Mouse (Mus musculus) forebrain, embryonic 12.5 days (tissue): ENCODE results near the gene Spaca7. TPM values are rescaled to one million over a fixed set of nuclear protein-coding genes. Genes with fewer than 3 reads are reported as not detected.
"Not testable (repeated sequence)": the region's sequence is repeated elsewhere in the genome, so short reads cannot be mapped to it uniquely, and the experiment has no call there.

Experiments
- ATAC-seq: fragments of 200-750 bp; cut with Nextera tagmentation; 2 replicates; pipeline ENCODE4 v1.8.0; 2017; ENCODE audit warnings: moderate TSS enrichment; ENCODE audit not compliant: low FRiP score
- H3K27ac ChIP-seq: fragments of 300-500 bp; sonication (generic); 2 replicates; pipeline ENCODE4 v1.5.1; 2016; ENCODE audit warnings: mild to moderate bottlenecking
- H3K27me3 ChIP-seq: fragments of 300-500 bp; sonication (generic); 2 replicates; pipeline ENCODE4 v1.6.1; 2016; ENCODE audit warnings: mild to moderate bottlenecking
- H3K36me3 ChIP-seq: fragments of 300-500 bp; sonication (generic); replicated peaks from 2 replicates; pipeline ENCODE4 v1.6.1; 2016; ENCODE audit warnings: mild to moderate bottlenecking
- H3K4me1 ChIP-seq: fragments of 300-500 bp; sonication (generic); 2 replicates; pipeline ENCODE4 v1.6.1; 2016
- H3K4me2 ChIP-seq: fragments of 300-500 bp; sonication (generic); 2 replicates; pipeline ENCODE4 v1.6.1; 2016; ENCODE audit warnings: mild to moderate bottlenecking, moderate library complexity
- H3K4me3 ChIP-seq: fragments of 300-500 bp; sonication (generic); replicated peaks from 2 replicates; pipeline ENCODE4 v1.5.1; 2016; ENCODE audit warnings: mild to moderate bottlenecking
- H3K9ac ChIP-seq: fragments of 300-500 bp; sonication (generic); 2 replicates; pipeline ENCODE4 v1.6.1; 2016; ENCODE audit warnings: mild to moderate bottlenecking
- H3K9me3 ChIP-seq: fragments of 300-500 bp; sonication (generic); 2 replicates; pipeline ENCODE4 v1.6.1; 2016
- WGBS: fragments of 180-500 bp; shearing (Covaris S2); methylation state at CpG from one replicate; pipeline ENCODE4 v1.1.7; 2016; 5-methylcytosine and 5-hydroxymethylcytosine counted together
- polyA plus RNA-seq: library from polyadenylated mRNA; unstranded; fragments of >200 nt; fragmentation: Nextera tagmentation; extraction: Ambion mirVana; gene quantifications from 2 replicates; pipeline ENCODE4 v1.2.1, GENCODE M21; 2016

The Spaca7 gene
- polyA plus RNA-seq, 1 experiment from 2014 or later: not detected

DNA sequence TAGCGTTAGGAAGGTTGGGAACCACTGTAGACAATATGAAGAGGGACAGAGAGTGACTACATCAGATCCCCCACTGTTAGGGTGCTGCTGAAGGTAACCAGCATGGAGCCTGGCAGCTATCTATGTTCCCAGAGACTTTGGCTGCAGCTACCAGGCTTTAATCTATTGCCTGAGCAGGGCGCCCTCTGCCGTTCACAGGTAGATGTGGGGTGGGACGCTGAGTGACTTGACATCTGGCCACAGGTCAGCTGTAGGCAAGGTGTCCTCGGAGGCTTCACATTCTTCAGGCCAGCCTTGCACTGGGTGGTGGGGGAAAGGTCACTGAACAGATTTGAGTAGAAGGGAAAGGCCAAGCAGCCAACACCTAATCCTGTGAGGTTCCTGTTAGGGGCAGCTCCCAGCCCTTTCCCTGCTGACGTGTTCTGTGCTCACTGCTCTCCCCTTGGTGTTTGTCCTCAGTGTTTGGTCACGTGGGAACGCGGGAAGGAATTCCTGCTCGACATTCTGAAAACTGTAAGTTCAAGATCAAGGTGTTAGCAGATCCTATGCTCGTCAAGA lies 11.3 kb upstream of the Spaca7 start:
- H3K9ac ChIP-seq: no peak overlapping the region
- H3K27me3 ChIP-seq: peaks cover 77% of the 10 kb centered on the region
- ATAC-seq: peak; percentile 40; the same call in 1 of the 2 replicates
- WGBS: 17% methylated on average over 11 of the region's 11 CpGs
- H3K27ac ChIP-seq: no peak overlapping the region
- no peaks in the 10 kb centered on the region for H3K9me3 ChIP-seq
- no peak overlapping the region for H3K4me3 ChIP-seq
- no peak overlapping the region for H3K4me2 ChIP-seq
- H3K4me1 ChIP-seq: peaks cover 30% of the 10 kb centered on the region
- no peaks in the 10 kb centered on the region for H3K36me3 ChIP-seq

DNA sequence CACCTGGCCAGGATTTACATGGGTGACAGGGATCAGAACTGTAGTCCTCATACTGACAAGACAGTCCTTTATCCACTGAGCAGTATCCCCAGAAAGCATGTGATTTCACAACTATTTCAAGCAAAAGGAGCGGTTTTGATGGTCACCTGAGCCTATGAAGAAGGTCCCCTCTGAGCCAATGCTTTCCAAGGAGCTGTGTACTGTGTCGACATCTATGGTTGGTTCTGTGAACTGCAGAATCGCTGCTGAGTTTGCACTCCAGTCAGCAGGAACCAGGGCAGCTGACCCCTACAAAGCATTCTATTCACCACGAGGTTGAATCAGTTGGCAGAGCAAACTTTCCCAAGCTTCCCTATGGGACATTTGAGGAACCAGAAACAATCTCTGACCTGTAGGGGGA lies 8.5 kb upstream of the Spaca7 start:
- Histone ChIP-seq H3K9me3 (no peaks in the 10 kb centered on the region), H3K9ac (no peak overlapping the region), H3K27me3 (peaks cover 66% of the 10 kb centered on the region), H3K4me3 (no peak overlapping the region), H3K4me2 (no peak overlapping the region), H3K4me1 (peaks cover 33% of the 10 kb centered on the region), H3K36me3 (no peaks in the 10 kb centered on the region), H3K27ac (no peak overlapping the region)
- WGBS: 1% methylated on average over 4 of the region's 4 CpGs
- peak; percentile 57 for ATAC-seq

GRCm38 (mm10) chr8:12565488-12565887 lies 7.3 kb upstream of the Spaca7 start:
- Histone ChIP-seq H3K4me3 (no peak overlapping the region), H3K4me2 (no peak overlapping the region), H3K27ac (0 out of 2 replicates have a peak overlapping the region, but pooled peaks have one; percentile 50), H3K4me1 (peaks cover 31% of the 10 kb centered on the region), H3K36me3 (no peaks in the 10 kb centered on the region), H3K9ac (no peak overlapping the region), H3K9me3 (no peaks in the 10 kb centered on the region), H3K27me3 (peaks cover 60% of the 10 kb centered on the region)
- WGBS: 16% methylated on average over 10 of the region's 10 CpGs
- ATAC-seq: peak; percentile 48; the same call in 1 of the 2 replicates

DNA sequence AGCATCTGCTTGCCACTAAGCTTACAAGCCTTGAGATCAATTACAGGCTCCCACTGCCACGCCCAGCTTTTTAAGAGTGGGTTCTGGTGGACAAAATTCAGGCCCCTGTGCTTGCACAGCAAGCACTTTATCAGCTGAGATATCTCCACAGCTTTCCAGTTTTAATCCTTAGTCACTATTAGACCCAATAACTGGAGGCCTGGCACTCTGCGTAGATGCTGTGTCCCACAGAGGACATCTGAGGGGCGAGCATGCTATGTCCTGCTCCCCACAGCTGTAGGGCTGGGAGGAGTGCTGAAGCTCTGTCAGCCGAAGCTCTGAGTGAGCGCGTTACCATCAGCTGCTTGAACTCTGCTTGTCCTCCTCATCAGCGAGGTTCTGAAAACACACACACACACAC lies 6.3 kb upstream of the Spaca7 start:
- Histone ChIP-seq H3K36me3 (no peaks in the 10 kb centered on the region), H3K4me3 (no peak overlapping the region), H3K4me1 (peaks cover 24% of the 10 kb centered on the region), H3K4me2 (no peak overlapping the region), H3K27ac (no peak overlapping the region), H3K27me3 (peaks cover 55% of the 10 kb centered on the region), H3K9me3 (no peaks in the 10 kb centered on the region), H3K9ac (no peak overlapping the region)
- no peak for ATAC-seq
- 50% methylated on average over 7 of the region's 7 CpGs for WGBS

- no peaks in the 10 kb centered on the region for H3K9me3 ChIP-seq
- 55% methylated on average over 5 of the region's 5 CpGs for WGBS
- H3K27ac ChIP-seq: no peak overlapping the region
- no peak overlapping the region for H3K4me2 ChIP-seq
- H3K9ac ChIP-seq: no peak overlapping the region
- H3K4me1 ChIP-seq: peaks cover 10% of the 10 kb centered on the region
- H3K36me3 ChIP-seq: no peaks in the 10 kb centered on the region
- H3K27me3 ChIP-seq: peaks cover 9% of the 10 kb centered on the region
- no peak for ATAC-seq
- H3K4me3 ChIP-seq: no peak overlapping the region
These were observed 3.2 kb downstream of the Spaca7 start for GRCm38 (mm10) chr8:12576003-12576402.

DNA sequence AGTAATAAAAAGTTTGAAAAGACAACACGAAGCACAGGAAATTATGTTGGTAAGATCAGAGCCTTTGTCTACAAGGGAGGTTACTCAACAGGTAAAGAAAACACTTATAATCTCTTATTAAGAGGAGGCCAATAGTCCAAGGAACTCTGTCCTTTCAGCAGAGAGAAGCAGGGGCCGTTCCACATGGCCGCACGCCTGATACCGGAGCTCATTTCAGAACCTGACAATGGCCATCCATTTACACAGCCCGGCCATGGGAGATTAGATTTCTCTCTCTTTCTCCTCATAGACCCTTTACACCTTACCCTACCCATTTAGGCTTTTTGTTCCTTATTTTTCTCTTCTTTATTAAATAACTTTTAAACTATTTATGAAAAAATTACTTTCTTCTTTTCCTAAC lies 3.9 kb downstream of the Spaca7 start:
- 18% methylated on average over 6 of the region's 6 CpGs for WGBS
- Histone ChIP-seq H3K9me3 (no peaks in the 10 kb centered on the region), H3K27ac (no peak overlapping the region), H3K4me2 (no peak overlapping the region), H3K36me3 (no peaks in the 10 kb centered on the region), H3K4me3 (no peak overlapping the region), H3K4me1 (peaks cover 10% of the 10 kb centered on the region), H3K27me3 (peaks cover 9% of the 10 kb centered on the region), H3K9ac (no peak overlapping the region)
- no peak for ATAC-seq

DNA sequence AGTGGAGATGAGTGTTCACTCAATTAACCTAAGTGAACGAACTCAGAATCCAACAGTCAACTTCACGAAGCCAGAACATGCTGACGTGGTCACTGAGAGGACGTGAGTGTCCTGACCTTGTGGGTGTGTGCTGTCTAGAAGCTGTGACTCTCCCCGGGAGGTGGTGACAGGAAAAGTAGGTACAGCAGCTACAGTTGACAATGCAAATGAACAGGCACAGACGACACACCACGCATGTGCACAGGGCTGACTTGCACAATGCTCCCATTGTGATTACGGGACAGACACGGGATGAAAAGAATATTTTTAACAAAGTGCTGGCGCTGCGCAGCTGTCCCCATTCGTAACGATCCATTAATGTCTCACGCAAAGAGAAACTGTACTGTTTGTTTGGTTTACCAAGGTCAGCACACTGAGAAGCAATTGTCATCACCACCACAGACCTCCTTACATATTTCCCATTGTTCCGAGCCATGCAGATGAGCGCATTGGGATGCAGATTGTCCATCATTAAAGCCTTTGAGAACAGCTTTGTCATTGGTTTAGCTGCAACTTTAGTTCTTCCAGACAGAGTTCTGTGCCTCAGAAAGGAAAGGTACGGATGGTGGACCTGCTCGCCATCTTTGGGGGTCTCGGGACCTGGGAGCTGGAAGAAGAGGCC lies 6.6 kb downstream of the Spaca7 start:
- not testable (repeated sequence) for H3K9ac ChIP-seq, H3K4me3 ChIP-seq, H3K4me2 ChIP-seq, H3K27me3 ChIP-seq, ATAC-seq, H3K9me3 ChIP-seq, H3K27ac ChIP-seq, H3K4me1 ChIP-seq, H3K36me3 ChIP-seq
- 67% methylated on average over 19 of the region's 19 CpGs for WGBS

DNA sequence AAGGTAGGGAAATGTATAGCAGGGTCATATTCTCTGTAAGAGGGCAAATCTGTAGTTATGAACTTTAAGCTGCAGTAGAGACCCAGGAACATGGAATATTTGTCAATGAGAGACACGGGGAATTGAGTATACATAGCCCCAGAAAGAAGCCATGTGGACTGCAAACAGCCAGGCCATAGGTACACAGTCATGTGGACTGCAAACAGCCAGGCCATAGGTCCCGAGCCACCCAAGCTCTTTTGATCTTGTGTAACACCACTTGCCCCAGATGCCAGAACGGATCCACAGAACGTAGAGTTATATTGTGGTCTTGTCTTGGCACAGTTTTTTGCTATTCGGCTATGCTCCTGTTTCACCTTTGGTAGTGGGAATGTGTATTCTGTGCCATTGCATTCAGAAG lies 11.0 kb downstream of the Spaca7 start:
- Histone ChIP-seq H3K4me3 (no peak overlapping the region), H3K36me3 (no peaks in the 10 kb centered on the region), H3K4me2 (no peak overlapping the region), H3K27ac (no peak overlapping the region), H3K4me1 (peaks cover 4% of the 10 kb centered on the region), H3K27me3 (no peaks in the 10 kb centered on the region), H3K9ac (no peak overlapping the region), H3K9me3 (no peaks in the 10 kb centered on the region)
- 94% methylated on average over 5 of the region's 5 CpGs for WGBS
- ATAC-seq: no peak

GRCm38 (mm10) chr8:12607223-12607622 lies 34.4 kb downstream of the Spaca7 start:
- 22% methylated on average over 6 of the region's 6 CpGs for WGBS
- H3K9ac ChIP-seq: no peak overlapping the region
- peak; percentile 69 for ATAC-seq
- no peak overlapping the region for H3K27ac ChIP-seq
- H3K36me3 ChIP-seq: no peaks in the 10 kb centered on the region
- H3K4me2 ChIP-seq: no peak overlapping the region
- H3K4me1 ChIP-seq: peaks cover 5% of the 10 kb centered on the region; the same call in 1 of the 2 replicates
- H3K4me3 ChIP-seq: no peak overlapping the region
- H3K9me3 ChIP-seq: no peaks in the 10 kb centered on the region
- H3K27me3 ChIP-seq: peaks cover 3% of the 10 kb centered on the region

DNA sequence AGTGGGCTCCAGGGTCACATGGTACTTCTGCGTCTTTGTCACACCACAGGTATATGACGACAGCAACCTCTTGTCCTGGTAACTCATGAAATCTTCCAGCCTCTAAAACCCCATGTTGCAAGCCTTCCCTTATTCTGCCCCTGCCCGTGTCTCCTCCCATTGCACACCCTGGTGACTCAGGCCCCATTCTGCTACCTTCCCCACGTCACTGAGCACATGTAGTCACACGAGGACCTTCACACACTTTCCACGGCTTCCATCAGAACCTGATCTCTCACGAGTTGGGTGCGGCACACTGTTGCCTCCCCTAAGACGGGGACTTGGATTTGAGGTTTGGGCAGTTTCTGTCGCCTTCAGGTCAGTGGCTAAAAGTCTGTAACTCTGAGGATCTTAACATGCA lies 36.0 kb downstream of the Spaca7 start:
- Histone ChIP-seq H3K4me3 (no peak overlapping the region), H3K36me3 (no peaks in the 10 kb centered on the region), H3K27me3 (peaks cover 3% of the 10 kb centered on the region), H3K9ac (no peak overlapping the region), H3K4me1 (peaks cover 5% of the 10 kb centered on the region; the same call in 1 of the 2 replicates), H3K27ac (no peak overlapping the region), H3K4me2 (no peak overlapping the region), H3K9me3 (no peaks in the 10 kb centered on the region)
- 84% methylated on average over 10 of the region's 10 CpGs for WGBS
- no peak for ATAC-seq

- peaks cover 1% of the 10 kb centered on the region for H3K27me3 ChIP-seq
- H3K36me3 ChIP-seq: peaks cover 8% of the 10 kb centered on the region
- H3K9me3 ChIP-seq: no peaks in the 10 kb centered on the region
- no peak overlapping the region for H3K9ac ChIP-seq
- no peak overlapping the region for H3K4me2 ChIP-seq
- H3K4me1 ChIP-seq: peaks cover 5% of the 10 kb centered on the region; the same call in 1 of the 2 replicates
- 72% methylated on average over 12 of the region's 12 CpGs for WGBS
- ATAC-seq: no peak
- no peak overlapping the region for H3K4me3 ChIP-seq
- H3K27ac ChIP-seq: no peak overlapping the region
These were observed 37.1 kb downstream of the Spaca7 start for GRCm38 (mm10) chr8:12609752-12610449.

- peak overlapping the region; percentile 25; the same call in 1 of the 2 replicates for H3K27ac ChIP-seq
- H3K36me3 ChIP-seq: peaks cover 33% of the 10 kb centered on the region
- ATAC-seq: no peak
- H3K4me1 ChIP-seq: peaks cover 5% of the 10 kb centered on the region; the same call in 1 of the 2 replicates
- no peaks in the 10 kb centered on the region for H3K9me3 ChIP-seq
- no peak overlapping the region for H3K9ac ChIP-seq
- no peak overlapping the region for H3K4me3 ChIP-seq
- H3K4me2 ChIP-seq: no peak overlapping the region
- 67% methylated on average over 7 of the region's 7 CpGs for WGBS
- no peaks in the 10 kb centered on the region for H3K27me3 ChIP-seq
These were observed 40.4 kb downstream of the Spaca7 start for GRCm38 (mm10) chr8:12613201-12613600.
